Mouse (Mus musculus): ENCODE results near the gene Rc3h2.

The Rc3h2 gene

GRCm38 (mm10) chr2:37338497-37339187 lies 84.1 kb downstream of the Rc3h2 start:
- DNase-seq (ENCODE audit: low read depth, low spot score): no peak

GRCm38 (mm10) chr2:37333321-37333720 lies 89.4 kb downstream of the Rc3h2 start:
- no peak for DNase-seq (ENCODE audit: low read depth, low spot score)

- DNase-seq (ENCODE audit: low read depth, low spot score): no peak
These were observed 96.5 kb downstream of the Rc3h2 start, which contains the start of gene Olfr368 for GRCm38 (mm10) chr2:37326215-37326614. Olfr368 (plus strand) TSS chr2:37326515.
